Mouse (Mus musculus): ENCODE measurements around the gene Pbld1. TPM values are rescaled to one million over a fixed set of nuclear protein-coding genes. Genes with fewer than 3 reads are reported as not detected.

Pbld1 gene
- polyA plus RNA-seq, 1 experiment from 2014 or later = 0.64 TPM

GRCm38 (mm10) chr10:63099941-63100562 is 40.1 kb downstream of the Pbld1 start:
- Histone ChIP-seq H3K4me2 (peak overlapping the region; percentile 96), H3K27ac (no peak overlapping the region), H3K4me3 (peak overlapping the region; percentile 57), H3K9me3 (replicated peaks) (no peaks in the 10 kb centered on the region), H3K4me1 (replicated peaks) (peaks cover 10% of the 10 kb centered on the region; the same call in 1 of the 2 replicates), H3K27me3 (peaks cover 47% of the 10 kb centered on the region), H3K36me3 (no peaks in the 10 kb centered on the region), H3K9ac (peak overlapping the region; percentile 54)
- peak; percentile 64 for ATAC-seq (replicated peaks; ENCODE audit: insufficient number of reproducible peaks, insufficient read depth, low FRiP score, low read depth)
- under 1% methylated on average over 62 of the region's 62 CpGs for WGBS

DNA sequence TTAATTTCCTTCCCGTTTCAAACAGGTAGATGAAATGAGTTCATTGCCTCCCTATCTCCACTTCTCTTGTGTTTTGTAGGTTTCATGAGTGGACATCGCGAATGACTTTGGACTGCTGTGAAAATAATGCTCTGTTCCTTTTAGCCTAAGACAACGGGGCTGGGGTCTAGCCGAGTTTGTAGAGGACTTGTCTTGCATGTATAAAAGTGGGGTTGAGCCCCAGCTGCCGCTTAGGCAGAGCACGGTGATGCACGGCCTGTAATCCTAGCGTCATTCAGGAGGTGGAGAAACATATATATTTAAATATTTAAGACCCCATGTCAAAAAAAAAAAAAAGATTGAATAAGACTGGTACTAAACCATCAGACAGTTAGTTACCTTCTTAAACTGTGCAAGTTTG is 40.7 kb downstream of the Pbld1 start:
- peaks cover 47% of the 10 kb centered on the region for H3K27me3 ChIP-seq
- H3K9me3 ChIP-seq (replicated peaks) = no peaks in the 10 kb centered on the region
- peak overlapping the region; percentile 96 for H3K4me2 ChIP-seq
- 23% methylated on average over 9 of the region's 9 CpGs for WGBS
- no peak for ATAC-seq (replicated peaks; ENCODE audit: insufficient number of reproducible peaks, insufficient read depth, low FRiP score, low read depth)
- H3K9ac ChIP-seq = peak overlapping the region; percentile 54
- H3K4me1 ChIP-seq (replicated peaks) = peaks cover 10% of the 10 kb centered on the region; the same call in 1 of the 2 replicates
- H3K27ac ChIP-seq = no peak overlapping the region
- H3K36me3 ChIP-seq = no peaks in the 10 kb centered on the region
- peak overlapping the region; percentile 57 for H3K4me3 ChIP-seq

DNA sequence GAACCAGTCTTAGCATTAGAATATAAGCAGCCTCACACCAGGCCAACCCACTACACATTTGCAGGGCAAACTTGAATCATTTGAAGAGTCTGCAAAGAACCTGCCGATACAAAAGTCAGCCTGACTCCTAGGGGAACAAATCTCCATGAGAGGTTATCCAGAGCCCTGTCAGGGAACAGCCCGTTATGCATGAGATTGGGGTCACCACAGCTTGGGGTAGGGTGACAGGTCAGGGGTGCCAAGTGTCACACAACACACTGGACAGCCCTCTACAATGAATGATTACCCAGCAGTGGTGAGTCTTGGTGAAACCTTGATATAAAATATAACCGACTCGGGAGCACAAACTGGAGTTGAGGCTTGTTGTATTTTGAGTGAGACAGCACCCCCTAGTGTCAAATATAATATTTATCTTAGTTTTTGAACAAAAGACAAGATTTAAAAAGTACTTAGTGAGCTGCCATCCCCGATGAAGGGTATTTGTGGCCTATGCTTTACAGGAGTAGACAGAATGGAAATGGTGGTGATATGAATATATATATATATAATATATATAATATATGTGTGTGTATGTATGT is 53.2 kb downstream of the Pbld1 start:
- WGBS = 54% methylated on average over 5 of the region's 5 CpGs

DNA sequence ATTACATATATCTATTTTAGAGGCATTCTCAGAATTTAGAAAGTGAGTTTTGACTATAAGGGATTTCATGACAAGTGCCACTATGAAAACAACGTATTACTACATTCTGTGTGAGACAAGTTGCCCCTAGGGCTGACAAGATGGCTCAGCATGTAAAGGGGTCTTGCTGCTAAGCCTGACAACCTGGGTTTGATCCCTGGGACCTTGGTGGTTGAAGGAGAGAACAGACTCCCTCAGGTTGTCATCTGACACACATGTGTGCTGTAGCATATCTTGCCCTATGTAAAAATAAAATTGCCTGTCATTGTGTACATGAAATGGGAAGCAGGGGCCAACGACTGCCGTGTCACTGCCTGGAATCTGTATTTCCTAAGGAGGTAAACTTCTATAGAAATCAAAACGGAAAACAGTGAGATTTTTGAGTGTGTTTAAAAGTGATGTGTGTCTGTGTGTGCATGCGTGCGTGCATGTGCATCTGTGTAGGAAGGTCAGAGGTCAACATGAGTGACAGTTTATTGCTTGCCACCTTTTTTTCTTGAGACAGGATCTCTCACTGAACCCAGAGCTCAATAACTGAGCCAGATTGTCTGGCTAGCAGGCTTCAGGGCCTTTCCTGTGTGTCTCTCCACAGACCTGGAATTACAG is 53.9 kb downstream of the Pbld1 start:
- 82% methylated on average over 6 of the region's 6 CpGs for WGBS
- H3K36me3 ChIP-seq = peaks cover 11% of the 10 kb centered on the region
- ATAC-seq (replicated peaks; ENCODE audit: insufficient number of reproducible peaks, insufficient read depth, low FRiP score, low read depth) = no peak

More for the DNA sequence above, 53.2 kb downstream of the Pbld1 start:
- Histone ChIP-seq H3K36me3 (peaks cover 11% of the 10 kb centered on the region), H3K27me3 (no peaks in the 10 kb centered on the region), H3K9ac (no peak overlapping the region), H3K27ac (no peak overlapping the region), H3K9me3 (replicated peaks) (no peaks in the 10 kb centered on the region), H3K4me1 (replicated peaks) (no peaks in the 10 kb centered on the region), H3K4me2 (no peak overlapping the region), H3K4me3 (no peak overlapping the region)
- no peak for ATAC-seq (replicated peaks; ENCODE audit: insufficient number of reproducible peaks, insufficient read depth, low FRiP score, low read depth)

GRCm38 (mm10) chr10:63115881-63116280 is 55.9 kb downstream of the Pbld1 start:
- H3K9me3 ChIP-seq (replicated peaks) = no peaks in the 10 kb centered on the region
- ATAC-seq (replicated peaks; ENCODE audit: insufficient number of reproducible peaks, insufficient read depth, low FRiP score, low read depth) = no peak
- no peaks in the 10 kb centered on the region for H3K27me3 ChIP-seq
- peaks cover 11% of the 10 kb centered on the region for H3K36me3 ChIP-seq
- H3K9ac ChIP-seq = no peak overlapping the region
- H3K4me1 ChIP-seq (replicated peaks) = no peaks in the 10 kb centered on the region
- 85% methylated on average over 15 of the region's 15 CpGs for WGBS
- no peak overlapping the region for H3K27ac ChIP-seq
- H3K4me2 ChIP-seq = no peak overlapping the region
- H3K4me3 ChIP-seq = no peak overlapping the region

More for the DNA sequence above, 53.9 kb downstream of the Pbld1 start:
- Histone ChIP-seq H3K27ac (no peak overlapping the region), H3K4me3 (no peak overlapping the region), H3K9me3 (replicated peaks) (no peaks in the 10 kb centered on the region), H3K27me3 (no peaks in the 10 kb centered on the region), H3K4me2 (no peak overlapping the region), H3K9ac (no peak overlapping the region), H3K4me1 (replicated peaks) (no peaks in the 10 kb centered on the region)

GRCm38 (mm10) chr10:63116376-63116775 is 56.4 kb downstream of the Pbld1 start:
- no peaks in the 10 kb centered on the region for H3K4me1 ChIP-seq (replicated peaks)
- no peak overlapping the region for H3K9ac ChIP-seq
- WGBS = 88% methylated on average over 9 of the region's 9 CpGs
- H3K4me2 ChIP-seq = no peak overlapping the region
- no peak for ATAC-seq (replicated peaks; ENCODE audit: insufficient number of reproducible peaks, insufficient read depth, low FRiP score, low read depth)
- no peaks in the 10 kb centered on the region for H3K27me3 ChIP-seq
- no peaks in the 10 kb centered on the region for H3K9me3 ChIP-seq (replicated peaks)
- peaks cover 11% of the 10 kb centered on the region for H3K36me3 ChIP-seq
- H3K4me3 ChIP-seq = no peak overlapping the region
- no peak overlapping the region for H3K27ac ChIP-seq

DNA sequence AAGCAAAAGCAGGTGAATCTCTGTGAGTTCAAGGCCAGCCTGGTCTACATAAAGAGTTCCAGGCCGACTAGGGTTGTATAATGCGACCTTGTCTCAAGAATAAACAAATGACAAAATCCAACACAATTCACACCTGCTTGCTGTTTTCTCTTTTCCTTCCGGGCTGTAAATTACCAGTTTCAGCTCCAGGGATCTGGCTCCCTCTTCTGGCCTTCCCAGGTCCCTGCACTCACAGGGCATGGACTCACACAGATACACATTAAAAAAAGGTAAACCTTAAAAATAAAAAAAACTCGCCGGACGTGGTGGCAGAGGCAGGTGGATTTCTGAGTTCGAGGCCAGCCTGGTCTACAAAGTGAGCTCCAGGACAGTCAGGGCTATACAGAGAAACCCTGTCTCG is 57.6 kb downstream of the Pbld1 start:
- no peak overlapping the region for H3K27ac ChIP-seq
- ATAC-seq (replicated peaks; ENCODE audit: insufficient number of reproducible peaks, insufficient read depth, low FRiP score, low read depth) = no peak
- H3K4me3 ChIP-seq = no peak overlapping the region
- 90% methylated on average over 8 of the region's 8 CpGs for WGBS
- no peak overlapping the region for H3K4me2 ChIP-seq
- no peaks in the 10 kb centered on the region for H3K27me3 ChIP-seq
- no peaks in the 10 kb centered on the region for H3K4me1 ChIP-seq (replicated peaks)
- H3K9me3 ChIP-seq (replicated peaks) = no peaks in the 10 kb centered on the region
- peaks cover 11% of the 10 kb centered on the region for H3K36me3 ChIP-seq
- H3K9ac ChIP-seq = no peak overlapping the region

- WGBS = 70% methylated on average over 14 of the region's 14 CpGs
- H3K4me1 ChIP-seq (replicated peaks) = no peaks in the 10 kb centered on the region
Measured at GRCm38 (mm10) chr10:63119916-63120315, 60.0 kb downstream of the Pbld1 start.

DNA sequence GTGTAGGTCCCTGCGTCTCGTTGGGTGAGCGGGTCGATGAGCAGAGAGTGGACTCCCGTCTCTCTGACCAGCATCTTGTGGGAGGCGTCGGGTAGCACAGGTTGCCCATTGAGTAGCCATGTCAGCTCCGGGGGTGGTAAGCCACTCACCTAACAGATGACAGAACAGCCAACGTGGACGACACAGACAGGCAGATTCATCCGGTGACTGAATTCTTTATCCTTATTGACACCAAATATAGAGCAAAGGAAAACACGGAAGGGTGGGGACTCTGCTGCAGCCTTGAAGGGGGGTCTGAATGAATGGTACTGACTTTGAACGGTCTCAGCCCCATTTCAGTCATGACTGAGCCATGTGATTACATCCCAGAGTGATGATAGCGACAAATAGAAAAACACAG is 62.0 kb downstream of the Pbld1 start:
- ATAC-seq (replicated peaks; ENCODE audit: insufficient number of reproducible peaks, insufficient read depth, low FRiP score, low read depth) = no peak
- Histone ChIP-seq H3K9ac (no peak overlapping the region), H3K36me3 (peaks cover 9% of the 10 kb centered on the region), H3K27me3 (no peaks in the 10 kb centered on the region), H3K27ac (no peak overlapping the region), H3K4me1 (replicated peaks) (no peaks in the 10 kb centered on the region), H3K4me3 (no peak overlapping the region), H3K9me3 (replicated peaks) (no peaks in the 10 kb centered on the region), H3K4me2 (no peak overlapping the region)
- WGBS = 84% methylated on average over 14 of the region's 14 CpGs

More at GRCm38 (mm10) chr10:63119916-63120315, 60.0 kb downstream of the Pbld1 start:
- no peak overlapping the region for H3K4me2 ChIP-seq
- no peak overlapping the region for H3K9ac ChIP-seq
- H3K27ac ChIP-seq = no peak overlapping the region
- H3K4me3 ChIP-seq = no peak overlapping the region
- H3K36me3 ChIP-seq = peaks cover 11% of the 10 kb centered on the region
- no peak for ATAC-seq (replicated peaks; ENCODE audit: insufficient number of reproducible peaks, insufficient read depth, low FRiP score, low read depth)
- H3K9me3 ChIP-seq (replicated peaks) = no peaks in the 10 kb centered on the region
- no peaks in the 10 kb centered on the region for H3K27me3 ChIP-seq

- Histone ChIP-seq H3K9ac (no peak overlapping the region), H3K4me3 (no peak overlapping the region), H3K27me3 (no peaks in the 10 kb centered on the region), H3K9me3 (replicated peaks) (no peaks in the 10 kb centered on the region), H3K27ac (no peak overlapping the region), H3K4me2 (no peak overlapping the region), H3K36me3 (peaks cover 6% of the 10 kb centered on the region), H3K4me1 (replicated peaks) (0 out of 2 replicates have a peak, but pooled peaks cover 3% of the 10 kb centered on the region)
- WGBS = 34% methylated on average over 8 of the region's 8 CpGs
- no peak for ATAC-seq (replicated peaks; ENCODE audit: insufficient number of reproducible peaks, insufficient read depth, low FRiP score, low read depth)
Measured at GRCm38 (mm10) chr10:63122516-63122915, 62.6 kb downstream of the Pbld1 start.

DNA sequence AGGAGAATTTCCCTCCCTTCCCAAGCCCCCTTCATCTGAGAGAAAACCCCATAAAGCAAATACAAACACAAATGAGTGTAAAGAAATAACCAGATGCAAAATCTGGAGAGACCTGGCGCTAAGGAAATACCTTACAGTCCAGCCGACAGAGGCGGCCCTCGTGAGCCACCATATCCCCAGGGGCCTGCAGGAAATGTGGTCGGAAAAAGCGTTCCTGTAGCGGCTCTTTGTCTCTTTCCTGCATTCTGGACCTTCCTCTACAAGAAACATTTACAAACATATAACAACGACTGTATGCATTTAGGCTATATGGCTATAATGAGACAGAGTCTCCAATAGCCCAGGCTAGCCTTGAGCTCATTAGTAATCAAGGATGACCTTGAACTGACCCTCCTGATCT is 63.2 kb downstream of the Pbld1 start:
- Histone ChIP-seq H3K9me3 (replicated peaks) (no peaks in the 10 kb centered on the region), H3K4me3 (no peak overlapping the region), H3K4me1 (replicated peaks) (peaks cover 8% of the 10 kb centered on the region; the same call in 1 of the 2 replicates), H3K36me3 (peaks cover 3% of the 10 kb centered on the region; the same call in 1 of the 2 replicates), H3K27me3 (no peaks in the 10 kb centered on the region), H3K9ac (no peak overlapping the region), H3K27ac (no peak overlapping the region), H3K4me2 (no peak overlapping the region)
- no peak for ATAC-seq (replicated peaks; ENCODE audit: insufficient number of reproducible peaks, insufficient read depth, low FRiP score, low read depth)
- WGBS = 69% methylated on average over 8 of the region's 8 CpGs

All from heart, embryonic 15.5 days (tissue).